Mouse (Mus musculus): ENCODE data around the gene Nek9.

The Nek9 gene

DNA sequence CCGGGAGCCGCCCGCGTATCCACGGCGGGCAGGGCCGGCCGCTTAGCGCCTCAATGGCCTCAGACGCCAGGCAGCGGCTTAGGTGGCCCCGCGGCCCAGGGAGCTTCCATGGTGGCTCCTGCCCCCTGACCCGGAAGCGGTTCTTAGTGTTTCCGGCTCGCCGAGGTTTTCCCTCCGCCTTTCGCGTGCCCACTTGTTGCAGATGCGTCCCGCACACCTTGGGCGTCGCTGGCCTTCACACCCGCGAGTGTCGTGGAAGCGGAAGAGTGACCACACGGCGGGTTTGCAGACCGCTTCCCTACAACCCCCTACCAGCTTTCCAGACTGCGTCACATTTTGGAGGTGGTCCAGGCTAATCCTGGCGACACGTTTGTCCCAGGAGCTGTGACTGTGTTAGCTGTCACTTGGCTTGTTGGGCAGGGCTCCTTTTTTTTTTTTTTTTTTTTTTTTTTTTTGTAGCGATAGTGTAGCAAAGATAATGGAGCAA, at the start of gene Nek9:
Gene Nek9, minus strand, starts transcription at position 120 of the 487 bp plus-strand sequence.
- DNase-seq (ENCODE audit: extremely low spot score, low spot score), result peak; percentile 98

DNA sequence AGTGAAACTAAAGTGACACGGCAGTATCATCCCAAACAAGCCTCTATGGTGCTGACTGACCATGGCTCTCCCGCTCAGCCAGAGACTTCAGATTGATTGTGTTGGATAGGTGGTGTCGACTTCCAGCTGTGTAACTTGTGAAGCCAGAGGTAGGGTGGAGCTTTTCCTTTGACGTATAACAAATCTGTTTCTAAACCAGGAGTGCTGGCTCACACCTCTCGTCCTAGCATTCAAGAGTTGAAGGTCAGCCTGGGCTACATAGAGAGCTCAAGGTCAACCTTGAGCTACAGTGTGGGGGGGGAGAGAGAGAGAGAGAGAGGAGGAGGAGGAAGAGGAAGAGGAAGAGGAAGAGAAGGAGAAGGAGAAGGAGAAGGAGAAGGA, 46.8 kb upstream of the Nek9 start:
- DNase-seq (ENCODE audit: extremely low spot score, low spot score), result no peak

DNA sequence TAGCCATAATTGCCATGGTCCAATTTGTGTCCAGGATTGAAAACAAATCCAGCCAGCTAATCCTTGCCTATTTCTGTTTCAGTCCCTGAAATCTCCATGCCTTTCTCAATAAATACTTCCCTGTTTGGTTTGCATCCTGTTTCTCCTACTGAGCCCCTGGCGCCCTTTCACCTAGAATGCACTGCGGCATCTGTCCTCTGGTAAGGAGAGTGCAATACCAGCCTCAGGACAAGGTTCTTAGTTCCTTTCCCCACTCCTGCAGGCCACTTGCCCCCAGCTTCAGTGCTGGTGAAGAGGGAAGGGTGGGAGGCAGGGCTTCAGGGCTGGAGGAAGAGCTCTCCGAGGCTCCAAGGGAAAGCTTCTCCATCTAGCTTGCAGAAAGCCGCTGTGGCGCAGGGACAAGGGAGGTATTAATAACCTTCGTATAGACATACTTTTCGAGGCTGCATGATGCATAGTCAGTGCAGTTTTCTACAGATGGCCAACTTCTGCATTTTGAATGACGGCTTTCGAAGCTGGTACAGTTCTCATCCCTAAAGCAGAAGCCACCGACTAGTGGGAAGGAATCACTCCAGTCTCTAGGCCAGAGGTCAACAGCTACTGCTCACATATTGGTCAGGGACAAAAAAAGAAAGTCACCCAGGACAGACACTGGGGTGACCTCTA, 46.3 kb upstream of the Nek9 start:
- DNase-seq (ENCODE audit: extremely low spot score, low spot score), result no peak

DNA sequence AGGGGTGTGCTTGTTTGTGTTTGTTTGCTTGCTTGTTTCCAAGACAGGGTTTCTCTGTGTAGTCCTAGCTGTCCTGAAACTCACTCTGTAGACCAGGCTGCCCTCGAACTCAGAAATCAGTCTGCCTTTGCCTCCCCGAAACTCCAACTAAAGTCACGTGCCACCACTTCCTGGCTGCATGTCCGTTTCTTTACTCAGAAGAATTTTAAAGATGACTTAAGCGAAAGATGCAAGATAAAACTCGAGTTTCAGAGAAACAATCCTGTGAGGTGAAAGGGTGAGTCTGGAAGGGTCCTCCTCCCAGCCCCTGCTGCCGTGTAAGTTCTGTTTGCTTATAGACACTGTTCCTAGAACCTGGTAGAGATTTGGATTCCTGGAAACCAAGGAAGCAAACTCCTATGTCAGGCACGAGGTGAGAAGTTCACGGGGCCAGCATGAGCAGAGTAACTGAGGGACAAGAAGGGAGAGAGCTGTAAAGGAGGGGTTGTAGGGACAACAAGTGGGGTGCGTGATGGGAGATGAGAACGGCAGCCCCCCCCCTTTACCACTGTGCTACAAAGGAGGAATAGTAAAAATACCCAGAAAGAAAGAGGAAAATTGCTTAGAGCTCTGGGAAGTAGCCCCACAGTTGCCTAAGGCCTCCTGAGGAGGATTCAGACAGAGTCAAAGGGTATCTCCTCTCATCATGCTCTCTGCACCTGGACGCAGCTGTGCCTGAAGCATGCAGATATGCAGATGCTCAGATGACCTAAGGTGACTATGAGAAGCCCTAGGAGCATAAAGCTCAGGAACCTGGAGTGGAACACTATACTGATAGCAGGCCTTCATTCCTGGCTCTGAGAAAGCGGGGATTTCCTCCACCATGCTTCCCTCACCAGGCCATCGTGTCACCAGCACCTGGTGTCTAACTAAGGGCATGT, 43.9 kb upstream of the Nek9 start:
- DNase-seq (ENCODE audit: extremely low spot score, low spot score), result no peak

DNA sequence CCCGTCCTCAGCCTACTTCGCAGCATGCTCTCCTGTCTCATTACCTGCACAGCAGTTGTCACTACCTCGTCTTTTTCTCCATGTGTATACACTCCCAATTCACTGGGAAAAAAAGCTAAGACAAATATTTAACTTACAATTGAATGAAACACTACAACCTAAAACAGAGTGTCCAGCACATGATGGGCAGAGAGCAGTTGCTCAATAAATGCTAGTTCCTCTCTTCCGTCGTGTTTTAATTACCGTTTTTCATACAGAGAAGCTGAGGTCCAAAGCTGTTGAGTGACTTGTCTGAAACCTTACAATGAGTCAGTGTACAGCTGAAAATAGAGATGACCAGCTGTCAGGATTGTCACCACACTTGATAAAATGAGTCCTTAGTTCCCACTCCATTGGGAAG, 42.4 kb upstream of the Nek9 start:
- no peak for DNase-seq (ENCODE audit: extremely low spot score, low spot score)

DNA sequence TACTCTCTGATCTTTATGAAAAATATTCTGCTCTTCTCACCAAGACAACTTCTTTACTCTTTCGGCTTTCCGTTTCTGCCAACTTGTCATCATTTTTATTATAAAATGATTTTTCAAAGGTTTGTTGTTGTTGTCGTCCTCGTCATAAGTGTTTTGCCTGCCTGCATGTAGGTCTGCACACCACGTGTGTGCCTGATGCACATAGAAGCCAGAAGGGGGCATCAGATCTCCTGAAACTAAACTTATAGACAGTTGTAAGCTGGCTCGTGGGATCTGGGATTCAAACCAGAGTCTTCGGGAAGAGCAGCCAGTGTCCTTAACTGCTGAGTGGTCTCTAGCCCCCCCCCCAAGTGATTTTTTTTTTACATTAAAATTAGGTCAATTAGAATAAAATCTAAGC, 41.8 kb upstream of the Nek9 start:
- no peak for DNase-seq (ENCODE audit: extremely low spot score, low spot score)

DNA sequence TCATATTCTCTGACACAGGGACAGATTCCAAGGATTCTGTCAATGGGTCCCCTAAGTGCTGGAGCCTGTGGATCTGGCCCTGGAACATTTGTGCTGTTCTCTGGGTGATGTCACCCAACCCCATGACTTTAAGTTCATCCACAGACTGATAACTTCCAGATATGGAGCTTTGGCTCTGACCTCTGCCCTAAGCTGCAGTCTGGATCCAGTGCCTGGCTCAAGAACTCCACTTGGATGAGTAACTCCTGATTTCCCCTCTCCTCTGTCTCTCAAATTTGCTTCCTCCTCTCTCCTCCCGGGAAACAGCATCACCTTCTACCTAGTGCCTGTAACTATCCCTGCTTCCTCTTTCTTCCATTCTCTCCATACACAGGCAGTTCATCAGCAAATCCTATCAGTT, 41.1 kb upstream of the Nek9 start:
- no peak for DNase-seq (ENCODE audit: extremely low spot score, low spot score)

DNA sequence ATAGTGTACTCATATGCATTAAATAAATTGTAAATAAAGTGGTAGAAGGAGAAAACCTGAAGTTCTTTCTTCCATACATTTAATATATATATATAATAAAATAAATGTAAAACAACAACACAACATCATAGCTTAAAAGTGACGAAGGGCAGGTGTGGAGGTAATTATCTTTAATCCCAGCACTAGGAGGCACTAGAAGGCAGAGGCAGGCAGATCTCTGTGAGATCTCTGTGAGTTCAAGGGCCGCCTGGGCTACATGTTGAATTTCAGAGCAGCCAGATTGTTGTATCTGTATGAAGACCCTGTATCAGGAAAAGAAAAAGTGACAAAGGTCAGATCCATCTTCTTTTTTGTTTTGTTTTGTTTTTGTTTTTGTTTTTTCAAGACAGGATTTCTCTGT, 39.1 kb upstream of the Nek9 start:
- DNase-seq (ENCODE audit: extremely low spot score, low spot score), result no peak

DNA sequence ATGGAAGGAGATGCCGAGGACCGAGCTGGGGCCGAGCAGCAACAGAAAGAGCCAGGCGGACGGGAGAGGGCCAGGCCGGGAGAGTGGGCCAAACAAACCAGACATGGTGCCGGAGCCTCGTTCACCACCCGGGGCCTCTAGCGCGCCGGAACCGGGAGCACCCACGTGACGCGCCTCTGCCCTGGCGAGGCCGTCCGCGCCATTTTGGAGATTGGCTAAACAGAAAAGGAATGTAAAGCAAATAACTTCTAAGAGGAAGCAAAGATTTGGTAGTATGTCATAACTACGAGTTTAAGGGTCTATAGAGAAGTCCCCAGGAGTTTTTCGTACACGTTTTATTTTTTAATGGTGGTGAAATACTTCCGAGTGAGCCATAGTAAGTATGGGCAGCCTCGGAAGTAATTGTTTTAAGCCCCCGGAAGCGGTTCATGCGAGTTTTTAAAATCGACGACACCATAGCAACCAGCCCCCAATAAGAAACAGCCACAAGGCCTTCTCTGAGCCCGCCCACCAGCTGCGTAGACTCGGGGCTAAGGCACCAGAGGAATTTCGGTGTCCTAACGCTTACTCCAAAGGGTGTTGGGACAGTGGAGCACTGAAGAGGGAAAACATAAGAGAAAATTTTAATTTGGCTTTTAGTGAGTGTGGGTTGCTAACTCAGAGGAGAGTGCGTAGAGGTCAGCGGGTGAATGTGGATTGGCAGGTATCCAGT, 35.6 kb upstream of the Nek9 start, which contains the start of gene Tmed10:
Gene Tmed10, minus strand, starts transcription at position 287 of the 712 bp plus-strand sequence.
- DNase-seq (ENCODE audit: extremely low spot score, low spot score), result peak; percentile 87

DNA sequence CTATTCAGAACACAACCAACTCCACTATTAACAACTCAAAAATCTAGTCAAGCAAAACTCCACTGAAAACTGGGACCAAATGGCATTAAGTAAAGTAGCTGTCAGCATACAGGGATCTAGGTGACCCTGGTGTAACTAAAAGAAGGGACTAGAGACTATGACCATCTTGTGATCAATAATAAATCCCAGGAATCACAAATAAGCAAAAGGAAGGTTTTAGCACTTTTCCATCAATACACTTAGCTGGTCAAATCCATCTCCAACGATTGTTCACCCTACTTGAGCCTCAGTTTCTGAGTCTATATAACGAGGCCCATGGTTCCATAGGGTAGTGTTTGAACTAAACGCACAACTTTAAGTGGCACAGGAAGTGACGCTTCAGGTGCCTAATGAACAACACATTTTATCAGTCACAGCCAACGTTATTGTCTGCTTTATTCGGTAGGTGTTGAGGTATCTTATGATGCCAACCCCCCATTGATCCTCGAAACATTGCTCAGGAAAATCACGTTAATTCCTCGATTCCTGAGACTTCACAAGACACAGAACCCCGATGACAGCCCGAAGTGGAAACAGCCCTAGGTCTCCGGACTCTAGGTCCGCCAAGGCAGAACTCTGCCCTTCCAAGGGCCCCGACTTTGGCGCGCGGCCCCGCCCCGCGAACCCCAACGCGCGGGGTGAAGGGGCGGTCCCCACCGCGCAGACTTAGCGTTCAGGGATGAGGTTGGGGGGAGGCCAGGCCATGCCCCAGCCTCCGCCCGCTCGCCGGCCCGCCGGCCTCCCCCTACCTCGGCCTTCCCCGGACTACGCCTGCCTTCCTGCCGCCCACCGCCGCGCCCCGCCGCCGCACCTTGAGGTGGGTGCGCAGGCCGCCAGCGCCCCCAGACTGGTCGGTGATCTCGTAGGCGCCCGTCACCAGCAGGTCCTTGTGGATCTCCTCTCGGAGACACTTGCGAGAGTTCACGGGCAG, 34.7 kb upstream of the Nek9 start:
- peak; percentile 52 for DNase-seq (ENCODE audit: extremely low spot score, low spot score)

DNA sequence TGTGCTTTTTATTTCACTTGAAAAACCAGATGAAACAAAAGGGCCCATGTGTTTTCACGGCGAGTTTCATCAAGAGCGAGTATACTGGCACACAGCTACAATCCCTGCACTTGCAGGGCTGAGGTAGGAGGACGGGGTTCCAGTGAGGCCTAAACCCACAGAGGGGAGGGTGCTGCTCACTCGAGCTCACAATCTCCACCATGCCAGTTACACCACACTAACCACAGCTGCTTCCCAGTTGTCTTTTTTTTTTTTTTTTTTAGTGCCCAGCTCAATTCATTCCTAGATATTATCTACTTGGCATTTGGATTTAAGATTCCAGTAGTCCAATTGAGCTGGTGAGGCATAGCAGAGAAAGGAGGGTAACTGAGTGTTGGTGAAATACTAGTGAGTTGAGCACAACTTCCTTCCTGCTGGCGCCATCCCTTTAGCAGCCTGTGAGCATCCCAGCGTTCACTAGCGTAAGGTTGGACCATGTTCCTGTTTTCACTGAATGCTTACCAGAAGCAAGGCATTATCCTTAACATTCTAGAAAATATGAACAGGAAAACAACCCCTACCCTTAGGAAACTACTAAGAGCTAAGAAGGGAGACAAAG, 33.0 kb upstream of the Nek9 start:
- no peak for DNase-seq (ENCODE audit: extremely low spot score, low spot score)

DNA sequence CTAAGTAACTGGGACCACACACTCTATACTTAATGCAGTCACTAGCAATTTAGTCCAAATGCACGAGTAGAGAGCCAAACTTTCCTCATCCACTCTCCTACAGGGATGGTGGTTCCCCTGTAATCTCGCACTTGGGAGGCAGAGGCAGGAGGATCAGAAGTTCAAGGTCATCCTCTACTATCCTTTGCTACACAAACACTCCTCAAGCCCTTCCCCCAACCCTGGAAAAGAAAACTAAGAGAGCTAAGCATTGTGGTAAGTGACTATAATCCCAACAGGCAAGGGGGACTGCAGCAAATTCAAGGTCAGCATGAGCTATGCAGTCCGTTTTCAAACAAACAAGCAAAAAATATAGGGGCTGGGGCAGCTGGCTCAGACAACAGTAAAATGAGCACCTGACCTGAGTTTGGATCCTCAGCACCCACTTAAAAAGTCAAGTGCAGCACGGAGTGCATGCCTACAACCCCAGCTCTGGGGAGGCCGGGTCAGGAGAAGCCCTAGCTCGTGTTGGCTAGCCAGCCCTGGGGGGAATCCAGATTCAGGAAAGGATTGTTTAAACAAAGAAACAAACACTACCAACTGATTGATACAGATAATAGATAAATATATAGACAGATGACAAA, 29.4 kb upstream of the Nek9 start:
- no peak for DNase-seq (ENCODE audit: extremely low spot score, low spot score)

DNA sequence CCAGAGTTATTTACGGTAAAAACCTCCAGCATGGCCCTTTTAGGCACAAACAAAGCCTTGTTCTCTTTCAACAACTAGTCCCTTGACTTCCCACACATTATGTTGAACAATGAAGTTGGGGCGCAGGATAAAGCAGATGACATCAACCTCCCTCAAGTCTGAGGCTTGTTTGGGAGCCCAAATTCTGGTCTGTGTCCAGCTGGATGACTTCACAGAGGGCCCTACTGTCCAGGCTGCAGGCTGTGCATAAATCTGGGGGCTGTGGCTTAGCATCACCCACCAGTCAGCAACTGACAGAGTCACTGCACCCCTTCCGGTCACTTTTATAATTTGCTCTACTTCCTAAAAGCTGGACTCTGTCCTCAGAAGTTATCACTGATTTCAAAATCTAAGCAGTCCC, 27.1 kb upstream of the Nek9 start:
- no peak for DNase-seq (ENCODE audit: extremely low spot score, low spot score)

DNA sequence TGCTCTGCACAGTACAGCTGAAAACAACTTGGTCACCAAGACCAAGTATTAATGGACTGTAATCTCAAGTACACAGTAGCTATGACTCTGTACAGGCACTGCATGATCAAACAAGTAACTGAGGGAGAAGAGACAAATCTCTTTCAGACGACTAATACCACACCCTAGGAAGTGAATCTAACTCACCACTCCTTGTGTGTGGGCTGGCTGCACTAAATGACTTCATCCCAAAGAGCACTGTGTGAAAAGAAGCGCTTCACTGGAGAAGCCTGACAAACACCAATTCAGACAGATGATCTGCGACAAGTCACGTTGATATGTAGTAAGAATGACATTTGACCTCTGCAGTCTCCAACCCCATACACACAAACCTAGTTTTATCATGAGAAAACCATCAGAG, 23.3 kb upstream of the Nek9 start:
- no peak for DNase-seq (ENCODE audit: extremely low spot score, low spot score)

DNA sequence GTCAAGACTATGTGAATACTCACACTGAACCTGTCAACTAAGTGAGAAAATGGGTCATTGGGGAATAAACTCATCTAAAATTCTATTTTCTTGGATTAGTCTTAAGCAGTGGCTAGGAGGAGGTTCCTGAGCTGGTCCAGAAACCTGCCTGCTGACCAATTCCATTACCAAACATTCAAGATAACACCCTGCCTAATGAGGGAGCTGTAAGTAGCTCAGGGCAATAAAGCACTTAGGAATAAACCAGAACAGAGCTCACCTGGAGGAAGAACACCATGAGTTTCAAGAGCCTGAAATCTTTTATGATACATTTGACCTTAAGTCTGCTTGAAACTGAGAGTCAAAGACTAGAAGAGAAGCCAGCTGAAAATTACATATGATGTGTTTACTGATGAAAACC, 22.4 kb upstream of the Nek9 start:
- no peak for DNase-seq (ENCODE audit: extremely low spot score, low spot score)

DNA sequence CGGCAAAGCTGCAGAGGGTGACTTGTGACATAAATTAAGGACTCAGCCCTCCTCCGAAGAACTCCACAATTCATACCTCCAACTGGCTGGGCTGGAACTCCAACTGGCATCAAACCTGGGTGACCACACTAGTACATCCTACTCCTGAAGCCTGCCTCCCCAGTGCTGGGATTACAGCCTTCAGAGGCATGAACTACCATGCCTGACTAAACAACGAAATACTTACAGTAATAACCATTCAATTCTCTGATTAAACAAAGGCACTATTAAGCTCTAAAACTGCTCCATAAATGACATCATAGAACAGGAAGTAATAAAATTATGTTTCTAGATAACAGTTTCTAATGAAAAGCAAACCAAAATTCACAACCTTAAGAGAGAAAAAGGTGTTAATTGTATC, 22.0 kb upstream of the Nek9 start:
- DNase-seq (ENCODE audit: extremely low spot score, low spot score), result no peak

DNA sequence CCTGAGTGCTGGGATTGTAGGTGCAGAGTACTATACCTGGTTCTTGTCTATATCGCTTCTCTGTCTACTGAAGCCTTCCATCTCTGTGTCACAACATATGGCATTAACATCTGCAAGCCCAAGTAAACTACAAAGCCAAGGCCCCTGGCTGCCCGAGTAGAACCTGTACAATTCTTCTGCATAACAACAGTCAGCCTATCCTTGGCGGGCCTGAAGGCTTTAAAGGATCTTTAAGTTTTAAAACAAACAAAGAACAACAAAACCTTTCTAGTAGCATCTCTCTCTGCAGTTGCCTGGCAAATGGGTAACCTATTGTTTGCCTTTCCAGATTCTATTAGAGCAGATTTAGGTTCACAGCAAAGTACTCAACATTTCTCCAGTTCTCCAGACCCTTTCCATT, 14.9 kb upstream of the Nek9 start:
- no peak for DNase-seq (ENCODE audit: extremely low spot score, low spot score)

DNA sequence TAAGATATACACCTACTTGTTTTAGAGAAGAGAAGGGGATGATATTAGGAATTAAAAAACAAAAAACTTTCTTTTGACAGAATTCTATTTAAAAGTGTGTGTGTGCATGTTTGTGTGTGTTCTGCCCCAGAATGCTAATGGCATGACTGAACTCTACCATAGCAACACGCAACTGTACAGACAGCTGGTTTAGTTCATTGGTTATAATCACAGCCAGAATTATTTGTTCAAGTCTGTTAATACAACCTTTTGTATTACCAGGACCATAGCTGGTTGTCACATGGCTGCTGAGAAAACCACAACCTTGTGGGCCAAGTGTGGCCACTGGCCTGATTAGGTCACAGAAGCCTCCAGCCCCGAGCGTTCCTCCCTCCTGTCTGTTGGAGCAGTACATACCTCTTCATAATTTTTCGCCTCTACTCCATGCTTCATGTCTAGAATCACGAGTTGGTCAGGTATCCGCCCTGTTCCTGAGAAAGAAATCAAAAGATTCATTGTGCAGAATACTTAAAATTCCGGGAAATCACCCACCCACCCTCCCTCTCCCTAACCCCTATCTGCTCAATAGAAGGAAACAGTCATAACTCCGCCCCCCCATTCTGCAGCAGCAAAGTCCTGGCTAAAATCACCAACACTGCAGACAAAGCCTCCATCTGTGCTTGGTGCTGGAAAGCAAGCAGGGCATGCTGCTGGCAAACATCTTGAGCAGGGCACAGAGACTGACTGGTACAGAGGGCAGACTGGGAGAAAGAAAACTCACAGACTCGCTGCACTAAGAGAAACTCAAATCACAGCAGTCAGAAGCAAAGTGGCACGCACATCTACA, 11.5 kb upstream of the Nek9 start:
- DNase-seq (ENCODE audit: extremely low spot score, low spot score), result no peak

DNA sequence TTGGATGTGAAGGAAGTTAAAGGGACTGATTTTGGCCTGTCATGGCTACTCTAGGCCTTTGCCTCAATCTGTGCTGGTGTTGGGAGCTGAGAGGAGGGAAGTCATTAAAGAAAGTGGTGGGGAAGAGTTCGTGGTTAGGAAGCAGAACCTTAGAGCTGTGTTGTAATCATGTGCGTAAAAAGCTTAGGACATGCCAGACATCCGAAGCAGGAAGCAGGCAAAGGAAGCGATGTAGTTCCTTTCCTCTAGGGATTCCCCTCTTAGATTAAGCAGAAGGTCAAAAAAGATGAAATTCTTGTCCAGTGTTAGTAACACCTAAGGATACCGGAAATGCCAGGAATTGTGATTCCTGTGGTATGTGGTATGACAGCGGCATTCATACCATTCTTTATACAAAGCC, 9.2 kb upstream of the Nek9 start:
- DNase-seq (ENCODE audit: extremely low spot score, low spot score), result no peak
